Mouse (Mus musculus): ENCODE data around the gene Ptgfrn. TPM values are rescaled to one million over a fixed set of nuclear protein-coding genes. Genes with fewer than 3 reads are reported as not detected.
A peak's percentile ranks its signal among the peaks of the same experiment; 100 is the strongest.

The Ptgfrn gene
- polyA plus RNA-seq, 1 experiment from 2014 or later = 0.35 TPM

GRCm38 (mm10) chr3:101111321-101111720 is 1.2 kb upstream of the Ptgfrn start:
- H3K36me3 ChIP-seq (replicated peaks; ENCODE audit: insufficient read depth, low read length) = no peaks in the 10 kb centered on the region
- no peak for ATAC-seq
- DNase-seq = no peak
- H3K27me3 ChIP-seq (ENCODE audit: insufficient read depth, low read length) = peaks cover 32% of the 10 kb centered on the region
- no peak overlapping the region for H3K4me3 ChIP-seq (ENCODE audit: low read depth, low read length)
- no peaks in the 10 kb centered on the region for H3K9me3 ChIP-seq (ENCODE audit: low read length)
- H3K4me1 ChIP-seq (ENCODE audit: insufficient read depth) = no peaks in the 10 kb centered on the region; the same call in 1 of the 2 replicates
- H3K4me2 ChIP-seq (ENCODE audit: low read depth, low read length) = no peak overlapping the region
- no peak overlapping the region for H3K27ac ChIP-seq (ENCODE audit: low read depth)
- no peak overlapping the region for H3K9ac ChIP-seq (replicated peaks)
- TF ChIP-seq CTCF (IDR thresholded peaks at IDR 0.05; ENCODE audit: low read depth) (no peak), EP300 (IDR thresholded peaks at IDR 0.05; ENCODE audit: low read depth) (no peak)
- WGBS (ENCODE audit: insufficient replicate concordance) = 52% methylated on average over 10 of the region's 10 CpGs

DNA sequence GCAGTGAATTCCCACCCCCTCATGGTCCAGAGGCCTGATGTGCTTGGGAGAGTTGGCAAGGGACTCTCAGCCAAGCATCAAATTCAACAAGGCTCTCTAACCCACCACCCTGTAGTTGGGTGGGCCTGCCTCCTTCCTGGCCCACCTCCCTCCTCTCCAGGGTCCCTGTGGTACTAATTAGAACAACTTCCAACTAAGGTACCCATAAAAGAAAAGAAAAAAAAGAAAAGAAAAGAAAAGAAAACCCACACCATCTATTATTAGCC is 693 bp upstream of the Ptgfrn start:
- no peak for TF ChIP-seq CTCF (IDR thresholded peaks at IDR 0.05; ENCODE audit: low read depth)
- no peak for TF ChIP-seq EP300 (IDR thresholded peaks at IDR 0.05; ENCODE audit: low read depth)
- DNase-seq (no peak), ATAC-seq (no peak)
- Histone ChIP-seq H3K4me3 (ENCODE audit: low read depth, low read length) (peak overlapping the region; percentile 58; the same call in 1 of the 2 replicates), H3K9me3 (ENCODE audit: low read length) (no peaks in the 10 kb centered on the region), H3K4me1 (ENCODE audit: insufficient read depth) (no peaks in the 10 kb centered on the region; the same call in 1 of the 2 replicates), H3K27me3 (ENCODE audit: insufficient read depth, low read length) (peaks cover 31% of the 10 kb centered on the region), H3K27ac (ENCODE audit: low read depth) (no peak overlapping the region), H3K9ac (replicated peaks) (no peak overlapping the region), H3K36me3 (replicated peaks; ENCODE audit: insufficient read depth, low read length) (no peaks in the 10 kb centered on the region), H3K4me2 (ENCODE audit: low read depth, low read length) (peak overlapping the region; percentile 84)

DNA sequence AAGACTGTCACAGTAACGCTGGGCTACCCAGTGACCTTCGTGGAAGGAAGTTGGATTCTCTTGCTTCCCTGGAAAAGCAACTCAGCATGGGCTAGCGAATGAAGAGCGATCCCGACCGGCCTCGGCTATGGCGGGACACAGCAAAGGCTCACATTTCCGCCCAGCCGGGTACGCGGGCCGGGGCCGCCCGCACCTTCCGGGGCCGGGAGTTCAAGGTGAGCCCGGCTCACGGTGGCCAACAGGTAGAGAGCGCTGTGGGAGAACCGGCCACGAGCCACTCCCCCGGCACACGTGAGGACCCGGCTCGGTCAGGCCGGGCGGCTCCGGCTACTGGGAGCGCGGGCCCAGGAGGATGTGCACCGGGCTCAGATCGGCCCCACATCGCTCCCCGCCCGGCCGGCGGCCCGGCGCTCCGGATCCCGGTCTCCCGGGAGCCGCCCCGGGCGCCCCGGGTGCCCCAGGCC is 488 bp downstream of the Ptgfrn start:
- Histone ChIP-seq H3K4me1 (ENCODE audit: insufficient read depth) (no peaks in the 10 kb centered on the region; the same call in 1 of the 2 replicates), H3K27me3 (ENCODE audit: insufficient read depth, low read length) (peaks cover 31% of the 10 kb centered on the region), H3K36me3 (replicated peaks; ENCODE audit: insufficient read depth, low read length) (no peaks in the 10 kb centered on the region), H3K27ac (ENCODE audit: low read depth) (peak overlapping the region; percentile 55), H3K4me2 (ENCODE audit: low read depth, low read length) (peak overlapping the region; percentile 84), H3K4me3 (ENCODE audit: low read depth, low read length) (peak overlapping the region; percentile 58), H3K9ac (replicated peaks) (peak overlapping the region; percentile 52), H3K9me3 (ENCODE audit: low read length) (no peaks in the 10 kb centered on the region)
- ATAC-seq = peak; percentile 73
- WGBS (ENCODE audit: insufficient replicate concordance) = 2% methylated on average over 24 of the region's 47 CpGs
- DNase-seq = peak; percentile 48
- no peak for TF ChIP-seq EP300 (IDR thresholded peaks at IDR 0.05; ENCODE audit: low read depth)

DNA sequence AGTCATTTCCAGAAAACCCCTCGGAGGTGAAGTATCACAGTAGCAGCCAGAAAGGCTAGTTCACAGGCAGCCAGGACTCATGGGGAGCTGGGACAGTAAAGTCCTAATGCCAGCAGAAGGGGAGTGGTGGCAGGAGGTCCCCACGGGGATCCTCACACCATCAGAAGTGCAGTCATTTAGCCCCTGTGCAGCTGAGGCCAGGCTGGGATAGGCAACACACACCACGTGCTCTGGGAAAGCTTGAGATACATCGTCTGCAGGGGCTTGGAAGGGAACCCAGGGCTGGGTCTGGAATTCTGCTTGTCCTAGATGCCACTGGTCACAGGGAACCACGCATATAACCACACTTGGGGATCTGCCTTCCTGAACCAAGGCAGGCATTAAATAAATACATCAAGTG is 1.2 kb downstream of the Ptgfrn start:
- no peak overlapping the region for H3K9ac ChIP-seq (replicated peaks)
- no peaks in the 10 kb centered on the region; the same call in 1 of the 2 replicates for H3K4me1 ChIP-seq (ENCODE audit: insufficient read depth)
- WGBS (ENCODE audit: insufficient replicate concordance) = 44% methylated on average over 5 of the region's 5 CpGs
- no peaks in the 10 kb centered on the region for H3K36me3 ChIP-seq (replicated peaks; ENCODE audit: insufficient read depth, low read length)
- no peak overlapping the region for H3K4me2 ChIP-seq (ENCODE audit: low read depth, low read length)
- peaks cover 29% of the 10 kb centered on the region for H3K27me3 ChIP-seq (ENCODE audit: insufficient read depth, low read length)
- TF ChIP-seq CTCF (IDR thresholded peaks at IDR 0.05; ENCODE audit: low read depth) (no peak), EP300 (IDR thresholded peaks at IDR 0.05; ENCODE audit: low read depth) (no peak)
- no peak for DNase-seq
- no peak overlapping the region for H3K27ac ChIP-seq (ENCODE audit: low read depth)
- no peak for ATAC-seq
- H3K9me3 ChIP-seq (ENCODE audit: low read length) = no peaks in the 10 kb centered on the region
- no peak overlapping the region for H3K4me3 ChIP-seq (ENCODE audit: low read depth, low read length)

DNA sequence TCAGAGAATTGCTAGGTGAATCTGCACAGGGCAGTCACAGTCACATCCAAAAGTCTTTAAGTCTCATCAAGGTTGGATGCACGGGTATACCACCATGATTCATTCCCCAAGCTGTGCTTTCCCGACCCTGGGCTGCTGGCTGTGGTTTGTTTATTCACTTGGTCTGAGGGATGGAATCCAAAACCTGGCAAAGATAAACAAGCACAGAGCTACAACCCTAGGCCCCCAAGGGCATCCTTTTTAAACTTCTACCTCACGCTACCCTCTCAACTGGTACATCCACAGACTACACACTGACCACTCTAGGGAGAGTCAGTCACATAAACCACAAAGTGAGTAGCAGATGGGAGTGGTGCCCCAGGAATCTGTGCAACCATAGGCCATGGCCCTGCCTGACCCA is 1.8 kb downstream of the Ptgfrn start:
- Histone ChIP-seq H3K4me2 (ENCODE audit: low read depth, low read length) (no peak overlapping the region), H3K27ac (ENCODE audit: low read depth) (no peak overlapping the region), H3K9me3 (ENCODE audit: low read length) (no peaks in the 10 kb centered on the region), H3K36me3 (replicated peaks; ENCODE audit: insufficient read depth, low read length) (no peaks in the 10 kb centered on the region), H3K4me3 (ENCODE audit: low read depth, low read length) (no peak overlapping the region), H3K27me3 (ENCODE audit: insufficient read depth, low read length) (peaks cover 26% of the 10 kb centered on the region), H3K9ac (replicated peaks) (no peak overlapping the region), H3K4me1 (ENCODE audit: insufficient read depth) (no peaks in the 10 kb centered on the region; the same call in 1 of the 2 replicates)
- no peak for DNase-seq
- no peak for ATAC-seq
- whole genome bisulfite sequencing (ENCODE audit: insufficient replicate concordance) = 48% methylated on average over 3 of the region's 3 CpGs
- no peak for TF ChIP-seq CTCF (IDR thresholded peaks at IDR 0.05; ENCODE audit: low read depth)
- no peak for TF ChIP-seq EP300 (IDR thresholded peaks at IDR 0.05; ENCODE audit: low read depth)

GRCm38 (mm10) chr3:101106326-101106725 is 3.8 kb downstream of the Ptgfrn start:
- H3K9ac ChIP-seq (replicated peaks) = no peak overlapping the region
- WGBS (ENCODE audit: insufficient replicate concordance) = 83% methylated on average over 3 of the region's 3 CpGs
- no peak overlapping the region for H3K27ac ChIP-seq (ENCODE audit: low read depth)
- DNase-seq (no peak), ATAC-seq (no peak)
- H3K4me3 ChIP-seq (ENCODE audit: low read depth, low read length) = no peak overlapping the region
- peaks cover 22% of the 10 kb centered on the region for H3K27me3 ChIP-seq (ENCODE audit: insufficient read depth, low read length)
- TF ChIP-seq CTCF (IDR thresholded peaks at IDR 0.05; ENCODE audit: low read depth) (no peak), EP300 (IDR thresholded peaks at IDR 0.05; ENCODE audit: low read depth) (no peak)
- no peaks in the 10 kb centered on the region for H3K9me3 ChIP-seq (ENCODE audit: low read length)
- H3K4me2 ChIP-seq (ENCODE audit: low read depth, low read length) = no peak overlapping the region
- H3K36me3 ChIP-seq (replicated peaks; ENCODE audit: insufficient read depth, low read length) = no peaks in the 10 kb centered on the region
- no peaks in the 10 kb centered on the region; the same call in 1 of the 2 replicates for H3K4me1 ChIP-seq (ENCODE audit: insufficient read depth)

- WGBS (ENCODE audit: insufficient replicate concordance) = 82% methylated on average over 11 of the region's 11 CpGs
- Histone ChIP-seq H3K27ac (ENCODE audit: low read depth) (no peak overlapping the region), H3K36me3 (replicated peaks; ENCODE audit: insufficient read depth, low read length) (no peaks in the 10 kb centered on the region), H3K9me3 (ENCODE audit: low read length) (no peaks in the 10 kb centered on the region), H3K27me3 (ENCODE audit: insufficient read depth, low read length) (peaks cover 14% of the 10 kb centered on the region), H3K4me1 (ENCODE audit: insufficient read depth) (no peaks in the 10 kb centered on the region; the same call in 1 of the 2 replicates), H3K4me3 (ENCODE audit: low read depth, low read length) (no peak overlapping the region), H3K4me2 (ENCODE audit: low read depth, low read length) (no peak overlapping the region), H3K9ac (replicated peaks) (no peak overlapping the region)
- TF ChIP-seq CTCF (IDR thresholded peaks at IDR 0.05; ENCODE audit: low read depth) (no peak), EP300 (IDR thresholded peaks at IDR 0.05; ENCODE audit: low read depth) (no peak)
- ATAC-seq (no peak), DNase-seq (no peak)
Observed at GRCm38 (mm10) chr3:101105486-101105885, 4.6 kb downstream of the Ptgfrn start.

Data from liver, postnatal 0 days (tissue).